Mouse (Mus musculus): ENCODE data around the gene Olfml2b.

Gene Olfml2b

GRCm38 (mm10) chr1:170644255-170645205, at the start of gene Olfml2b:
Gene Olfml2b (plus strand): TSS chr1:170644532.
- CTCF ChIA-PET: interaction anchor here (0.6 kb wide), 2 partner anchors 12 to 146 kb away, joined by 4 read pairs; no protein-coding TSS in a partner anchor

GRCm38 (mm10) chr1:170594575-170594974, 49.8 kb upstream of the Olfml2b start:
- CTCF ChIA-PET: no interaction called here

GRCm38 (mm10) chr1:170605228-170606001, 38.9 kb upstream of the Olfml2b start:
- CTCF ChIA-PET: no interaction called here

GRCm38 (mm10) chr1:170607231-170607917, 37.0 kb upstream of the Olfml2b start:
- CTCF ChIA-PET: no interaction called here

- CTCF ChIA-PET: no interaction called here
These were observed 35.8 kb upstream of the Olfml2b start for GRCm38 (mm10) chr1:170608461-170609071.

- CTCF ChIA-PET: no interaction called here
These were observed 34.5 kb upstream of the Olfml2b start for GRCm38 (mm10) chr1:170609872-170610271.

GRCm38 (mm10) chr1:170610289-170610688, 34.0 kb upstream of the Olfml2b start:
- CTCF ChIA-PET: no interaction called here

- CTCF ChIA-PET: no interaction called here
These were observed 33.6 kb upstream of the Olfml2b start for GRCm38 (mm10) chr1:170610695-170611094.

- CTCF ChIA-PET: interaction anchor here (0.9 kb wide), 1 partner anchor 39 kb away, joined by 3 read pairs; no protein-coding TSS in a partner anchor
These were observed 32.7 kb upstream of the Olfml2b start for GRCm38 (mm10) chr1:170611631-170612030.

GRCm38 (mm10) chr1:170612968-170613872, 31.1 kb upstream of the Olfml2b start:
- CTCF ChIA-PET: no interaction called here

GRCm38 (mm10) chr1:170619686-170620374, 24.5 kb upstream of the Olfml2b start:
- CTCF ChIA-PET: no interaction called here

GRCm38 (mm10) chr1:170622934-170623333, 21.4 kb upstream of the Olfml2b start:
- CTCF ChIA-PET: no interaction called here

- CTCF ChIA-PET: no interaction called here
These were observed 20.9 kb upstream of the Olfml2b start for GRCm38 (mm10) chr1:170623432-170623831.

- CTCF ChIA-PET: no interaction called here
These were observed 13.8 kb upstream of the Olfml2b start for GRCm38 (mm10) chr1:170630489-170630888.

GRCm38 (mm10) chr1:170631571-170631970, 12.8 kb upstream of the Olfml2b start:
- CTCF ChIA-PET: interaction anchor here (0.7 kb wide), 1 partner anchor 122 kb away, joined by 19 read pairs; no protein-coding TSS in a partner anchor

- CTCF ChIA-PET: interaction anchor here (0.7 to 0.8 kb wide), 3 partner anchors 12 to 157 kb away, joined by 3 to 4 read pairs (median 3); partner anchors contain the start of gene Olfml2b
These were observed 11.9 kb upstream of the Olfml2b start for GRCm38 (mm10) chr1:170632385-170632784.

GRCm38 (mm10) chr1:170632856-170633255, 11.5 kb upstream of the Olfml2b start:
- CTCF ChIA-PET: interaction anchor here (0.7 to 0.8 kb wide), 2 partner anchors 11 to 27 kb away, joined by 3 to 4 read pairs; partner anchors contain the start of gene Olfml2b

- CTCF ChIA-PET: no interaction called here
These were observed 5.4 kb upstream of the Olfml2b start for GRCm38 (mm10) chr1:170638941-170639340.

GRCm38 (mm10) chr1:170645896-170646605, 1.7 kb downstream of the Olfml2b start:
- CTCF ChIA-PET: no interaction called here

Measured in spleen, embryonic (tissue).